Mouse (Mus musculus) Muller cell, postnatal 12 days (primary cell): ENCODE data around the gene Fam234a.
A peak's percentile ranks its signal among the peaks of the same experiment; 100 is the strongest.
"Not testable (repeated sequence)": the region's sequence is repeated elsewhere in the genome, so short reads cannot be mapped to it uniquely, and the experiment has no call there.

Source experiments
- DNase-seq: peaks from one replicate; pipeline ENCODE4 v3.0.0-alpha.2; 2015; ENCODE audit errors: inconsistent ontology term

The Fam234a gene

DNA sequence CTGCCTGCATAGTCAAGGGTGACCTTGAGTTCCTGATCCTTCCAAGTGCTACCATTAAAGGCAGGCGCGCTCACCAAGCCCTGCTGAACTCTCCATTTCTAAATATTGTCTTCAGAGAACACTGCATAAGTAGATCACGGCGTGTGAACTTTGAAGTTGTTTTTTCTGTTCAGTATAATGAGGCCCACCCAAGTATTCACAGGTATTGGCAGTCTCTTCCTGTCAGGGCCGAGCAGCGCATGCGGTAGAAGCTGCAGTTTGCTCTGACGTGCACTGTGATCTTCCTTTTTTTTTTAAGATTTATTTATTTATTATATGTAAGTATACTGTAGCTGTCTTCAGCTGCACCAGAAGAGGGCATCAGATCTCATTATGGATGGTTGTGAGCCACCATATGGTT, 9.7 kb downstream of the Fam234a start:
- DNase-seq: no peak

DNA sequence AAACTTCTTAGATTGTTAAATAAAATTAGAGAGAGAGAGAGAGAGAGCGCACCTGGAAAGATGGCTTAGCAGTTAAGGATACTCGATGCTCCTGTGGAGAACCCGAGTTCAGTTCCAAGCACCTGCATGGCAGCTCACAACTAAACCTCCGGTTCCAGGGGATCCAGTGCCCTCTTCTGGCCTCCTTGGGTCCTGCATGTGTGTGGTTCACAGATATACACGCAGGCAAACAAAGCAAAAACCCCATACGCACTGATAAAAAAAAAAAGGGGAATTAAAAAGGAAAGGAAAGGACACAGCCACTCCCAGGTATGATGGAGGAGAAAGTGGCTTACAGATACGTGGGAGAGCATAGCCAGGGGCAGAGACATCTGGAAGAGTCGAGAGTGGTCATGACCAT, 11.2 kb downstream of the Fam234a start:
- DNase-seq: no peak

DNA sequence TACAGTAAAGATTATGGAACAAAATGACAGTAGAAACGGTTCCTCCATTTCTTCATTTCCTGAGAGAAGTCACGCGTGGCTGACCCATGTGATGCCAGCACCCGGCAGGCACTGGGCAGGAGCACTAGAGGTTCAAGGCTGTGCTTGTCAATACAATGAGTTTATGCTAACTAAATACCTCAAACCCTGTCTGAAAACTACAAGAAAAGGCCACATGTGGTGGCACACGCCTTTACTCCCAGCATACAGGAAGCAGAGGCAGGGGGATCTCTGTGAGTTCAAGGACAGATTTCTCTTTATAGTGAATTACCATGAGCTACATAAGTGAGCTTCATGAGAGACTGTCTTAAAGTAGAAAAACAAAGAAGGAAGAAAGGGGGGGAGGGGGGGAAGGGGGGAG, 12.9 kb downstream of the Fam234a start:
- no peak for DNase-seq

DNA sequence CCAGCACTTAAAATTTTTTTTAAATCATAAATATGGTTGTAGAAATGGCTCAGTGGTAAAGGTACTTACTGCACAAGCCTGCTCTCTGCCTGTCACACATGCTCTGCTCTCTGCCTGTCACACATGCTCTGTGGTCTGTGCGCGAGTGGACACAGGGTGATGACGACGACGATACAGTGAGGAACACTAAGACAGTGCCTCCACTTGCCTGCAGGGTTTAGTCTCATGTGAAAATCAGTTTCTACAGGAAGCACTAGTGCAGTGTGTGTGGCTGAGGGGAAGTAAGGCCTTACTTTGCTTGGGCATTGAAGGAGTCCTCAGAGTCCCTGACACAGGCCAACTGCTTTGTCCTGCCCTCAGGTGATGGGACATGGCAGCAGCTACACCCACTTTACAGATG, 14.3 kb downstream of the Fam234a start:
- DNase-seq: no peak

DNA sequence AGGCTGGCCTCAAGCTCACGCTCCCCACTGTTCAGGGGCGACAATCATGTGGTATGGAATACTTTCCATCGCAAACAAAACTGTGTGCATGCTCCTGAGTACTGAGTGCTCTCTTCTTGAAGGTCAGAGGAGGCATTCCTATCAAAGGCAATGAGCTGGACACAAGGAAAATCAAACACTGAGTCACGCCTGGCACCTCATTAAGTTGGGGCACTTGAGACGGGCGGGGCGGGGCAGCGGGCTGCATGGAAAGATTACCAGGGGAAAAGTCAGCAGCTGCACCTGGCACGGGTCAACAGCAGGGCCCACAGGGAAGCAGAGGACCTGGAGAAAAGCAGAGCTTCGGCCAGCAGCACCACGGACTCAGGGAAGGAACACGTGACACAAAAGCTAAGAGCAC, 18.9 kb downstream of the Fam234a start:
- DNase-seq: no peak

DNA sequence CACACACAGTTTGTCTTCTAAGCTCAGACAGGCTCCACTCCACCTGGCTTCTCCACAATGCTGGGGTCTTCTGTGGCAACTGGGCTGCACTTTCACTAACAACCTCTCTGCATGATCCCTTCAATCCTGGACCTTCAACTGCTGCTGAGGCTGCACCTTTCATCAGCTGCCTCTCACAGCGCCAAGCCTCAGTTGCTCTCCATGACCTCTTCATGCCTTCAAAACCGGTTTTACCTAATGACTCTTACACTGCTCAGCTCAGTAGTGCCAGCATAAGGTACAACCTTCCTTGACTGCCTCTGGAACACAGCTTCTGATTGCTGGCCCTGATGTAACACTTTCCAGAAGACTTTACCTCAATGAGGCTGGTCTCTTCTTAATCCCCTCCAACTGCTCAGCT, 22.5 kb downstream of the Fam234a start:
- no peak for DNase-seq

DNA sequence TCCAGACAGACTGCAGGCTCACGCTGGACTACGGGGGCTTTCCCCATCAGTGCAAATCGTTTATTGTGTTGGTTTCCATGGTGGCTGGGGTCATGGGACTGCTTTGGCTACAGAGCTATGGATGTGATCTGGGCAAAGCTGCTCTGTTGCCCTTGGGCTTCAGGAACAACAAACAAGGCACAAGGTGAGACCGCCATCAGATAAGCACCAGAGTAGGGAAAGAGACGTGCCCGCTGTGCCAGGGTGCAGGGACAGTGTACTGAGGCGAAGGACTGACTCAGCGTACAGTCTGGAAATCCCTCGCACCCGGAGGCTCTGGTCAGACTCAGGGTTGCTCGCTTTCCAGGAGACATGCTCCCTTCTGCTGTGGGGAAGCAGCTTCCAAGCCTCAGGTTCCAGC, 31.4 kb downstream of the Fam234a start:
- no peak for DNase-seq

DNA sequence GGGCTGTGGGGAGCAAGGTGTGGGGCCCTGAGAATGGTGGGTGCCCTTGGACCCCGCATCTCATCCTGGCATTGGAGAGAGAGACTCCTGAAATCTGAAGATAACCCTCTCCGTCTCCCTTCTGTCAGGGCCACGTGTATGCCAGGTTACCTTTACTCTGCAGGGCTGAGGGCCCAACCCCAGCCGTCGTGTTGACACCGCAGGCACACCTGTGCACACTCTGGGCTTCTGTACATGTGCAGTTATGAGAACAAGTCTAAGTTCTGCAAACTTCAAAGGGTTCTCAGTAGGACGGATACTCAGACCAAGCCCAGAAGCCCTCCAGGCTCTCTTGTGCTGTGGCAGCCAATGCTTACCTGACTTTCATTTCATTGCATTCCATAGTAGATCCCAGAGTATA, 31.8 kb downstream of the Fam234a start:
- no peak for DNase-seq

DNA sequence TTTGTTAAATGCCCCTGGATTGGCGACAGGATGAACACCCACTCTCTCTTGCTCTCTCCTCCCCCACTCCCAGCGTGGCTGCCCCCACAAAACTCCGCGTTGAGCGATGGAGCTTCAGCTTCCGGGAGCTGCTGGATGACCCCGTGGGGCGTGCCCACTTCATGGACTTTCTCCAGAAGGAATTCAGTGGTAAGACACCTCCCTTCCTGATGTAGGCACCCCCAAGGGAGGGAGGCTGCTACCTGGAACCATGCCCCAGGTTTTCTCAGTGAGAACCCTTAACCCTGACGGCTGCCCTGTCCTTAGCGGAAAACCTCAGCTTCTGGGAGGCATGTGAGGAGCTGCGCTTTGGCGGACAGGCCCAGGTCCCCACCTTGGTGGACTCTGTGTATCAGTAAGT, 36.4 kb downstream of the Fam234a start, which contains the start of gene Arhgdig:
Gene Arhgdig, minus strand, starts transcription at position 101 of the 400 bp plus-strand sequence.
- DNase-seq: no peak

DNA sequence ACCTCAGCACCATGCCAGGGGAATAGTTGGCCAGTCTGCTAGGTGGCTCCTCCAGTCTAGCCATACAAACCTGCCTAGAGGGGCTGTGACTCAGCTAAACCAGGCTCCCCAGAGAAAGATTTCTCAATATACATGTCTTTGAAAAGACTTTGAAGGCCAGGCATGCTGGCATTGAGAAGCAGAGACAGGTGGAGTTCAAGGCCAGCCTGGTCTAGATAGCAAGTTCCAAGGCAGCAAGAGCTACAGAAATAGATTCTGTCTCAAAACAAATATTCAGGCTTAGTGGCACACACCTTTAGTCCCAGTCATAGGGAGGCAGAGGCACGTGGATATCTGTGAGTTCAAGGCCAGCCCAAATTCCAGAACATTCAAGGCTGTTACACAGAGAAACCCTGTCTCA, 37.6 kb downstream of the Fam234a start:
- no peak for DNase-seq

DNA sequence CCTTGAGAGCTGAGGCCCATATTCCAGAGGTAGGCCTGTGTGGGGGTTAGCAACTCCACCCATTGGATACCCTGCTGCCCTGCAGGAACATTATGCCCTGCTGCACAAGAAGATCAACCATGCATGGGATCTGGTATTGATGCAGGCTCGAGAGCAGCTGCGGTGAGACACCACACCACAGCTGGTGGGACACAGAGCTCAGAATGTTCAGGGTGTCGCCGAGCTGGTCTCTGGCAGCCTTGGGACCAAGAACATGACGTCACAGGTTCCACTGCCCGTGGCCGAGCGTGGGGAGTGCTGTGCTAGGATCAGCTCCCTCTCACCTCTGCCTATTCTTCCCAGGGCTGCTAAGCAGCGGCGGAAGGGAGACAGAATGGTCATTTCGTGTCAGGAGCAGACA, 39.3 kb downstream of the Fam234a start:
- DNase-seq: no peak

DNA sequence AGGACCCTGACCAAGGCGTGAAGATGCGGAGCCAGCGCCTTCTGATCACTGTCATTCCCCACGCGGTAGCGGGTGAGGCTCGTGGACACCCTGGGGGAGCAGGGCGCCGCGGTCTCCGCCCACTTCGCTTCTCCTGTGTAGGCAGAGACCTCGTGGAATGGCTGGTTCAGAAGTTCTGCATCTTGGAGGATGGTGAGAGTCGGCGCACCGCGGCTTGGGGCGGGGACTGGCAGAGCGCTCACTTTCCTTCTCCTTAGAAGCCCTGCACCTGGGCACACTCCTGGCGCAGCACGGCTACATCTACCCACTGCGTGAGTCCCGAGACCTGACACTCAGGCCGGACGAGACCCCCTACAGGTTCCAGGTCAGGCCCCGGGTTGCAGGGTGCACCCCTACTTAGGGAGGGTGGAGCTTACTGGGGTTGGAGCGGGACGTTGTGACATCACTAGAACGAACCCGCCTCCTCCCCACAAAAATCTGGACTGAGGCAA, 40.7 kb downstream of the Fam234a start:
- DNase-seq: peak; percentile 63

DNA sequence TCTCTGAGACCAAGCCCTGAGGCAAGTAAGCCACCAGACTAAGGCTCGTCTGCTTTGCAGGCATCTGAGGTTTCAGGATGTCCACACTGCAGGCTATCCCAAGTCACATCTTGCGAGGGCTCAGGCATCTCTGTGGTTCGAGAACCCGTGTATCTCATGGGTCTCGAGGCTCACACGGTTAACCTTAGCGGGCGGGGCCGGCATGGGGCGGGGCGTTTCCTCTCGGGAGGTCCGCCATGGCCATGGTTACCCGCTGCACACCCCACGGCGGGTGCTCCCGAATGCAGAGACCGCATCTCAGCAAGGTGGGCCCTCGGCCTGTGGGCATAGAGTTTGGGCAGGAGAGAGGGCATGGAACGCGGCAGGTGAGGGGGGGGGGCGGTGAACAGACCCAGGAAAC, 41.3 kb downstream of the Fam234a start, which contains the start of gene Rgs11:
Gene Rgs11, plus strand, starts transcription at position 215 of the 400 bp plus-strand sequence.
- DNase-seq: peak; percentile 27

DNA sequence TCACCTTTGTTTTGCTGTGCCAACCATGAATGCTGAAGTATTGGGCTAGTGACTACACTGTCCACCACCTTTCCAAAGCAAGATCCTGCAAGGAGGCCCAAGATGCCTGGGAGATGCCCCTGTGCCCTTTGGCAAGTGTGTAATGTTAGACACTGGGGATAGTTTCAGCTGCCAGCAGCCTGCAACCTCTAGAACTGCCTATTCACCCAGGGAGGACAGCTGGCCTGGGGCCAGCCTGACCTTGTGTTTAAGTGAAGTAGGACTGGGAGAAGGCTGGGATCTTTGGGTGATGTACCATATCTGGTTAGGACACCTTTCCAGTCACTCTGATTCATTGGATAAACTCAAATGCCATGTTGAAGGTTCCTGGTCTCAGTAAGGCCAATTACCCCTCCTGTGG, 42.0 kb downstream of the Fam234a start:
- DNase-seq: peak; percentile 7

DNA sequence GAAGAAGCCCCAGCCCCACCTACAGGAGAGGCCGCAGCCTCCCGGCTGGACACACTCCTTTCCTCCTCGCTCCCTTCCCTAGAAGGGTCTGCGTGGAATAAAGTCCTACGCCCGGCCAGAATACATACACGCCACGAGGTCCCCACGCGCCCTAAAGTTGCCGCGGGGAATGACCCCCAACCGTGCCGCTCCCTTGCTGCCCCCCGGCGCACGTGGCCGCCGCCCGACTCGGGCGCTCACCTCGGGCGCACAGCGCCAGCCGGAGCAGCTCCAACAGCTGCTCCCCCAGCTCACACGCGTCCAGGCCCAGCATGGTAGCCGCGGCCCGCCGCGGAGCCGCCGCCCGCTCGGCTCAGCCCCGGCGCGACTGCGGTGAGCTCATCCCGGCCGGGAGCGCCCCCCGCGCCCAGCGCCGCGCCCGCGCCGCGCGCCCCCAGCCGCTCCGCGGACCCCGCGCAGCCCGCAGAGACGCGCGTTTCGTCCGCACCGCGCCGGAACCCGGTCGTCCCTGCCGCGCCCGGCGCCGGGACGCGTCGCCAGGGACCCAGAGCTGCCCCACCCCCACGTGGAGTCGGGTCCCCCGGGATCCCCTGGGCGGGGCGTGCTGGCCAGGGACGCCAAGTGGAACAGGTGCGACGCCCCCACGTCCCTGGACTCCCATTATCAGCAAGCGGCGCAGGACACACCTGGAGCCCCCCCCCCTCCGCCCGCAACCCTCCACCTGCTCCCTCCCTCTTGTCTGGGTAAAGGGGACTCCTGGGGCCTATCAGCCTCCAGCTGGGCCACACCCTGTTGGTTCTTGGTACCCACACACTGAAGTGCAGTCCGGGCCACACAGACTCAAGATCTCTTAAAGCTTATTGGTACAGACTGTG, 43.0 kb downstream of the Fam234a start:
- DNase-seq: peak; percentile 39

DNA sequence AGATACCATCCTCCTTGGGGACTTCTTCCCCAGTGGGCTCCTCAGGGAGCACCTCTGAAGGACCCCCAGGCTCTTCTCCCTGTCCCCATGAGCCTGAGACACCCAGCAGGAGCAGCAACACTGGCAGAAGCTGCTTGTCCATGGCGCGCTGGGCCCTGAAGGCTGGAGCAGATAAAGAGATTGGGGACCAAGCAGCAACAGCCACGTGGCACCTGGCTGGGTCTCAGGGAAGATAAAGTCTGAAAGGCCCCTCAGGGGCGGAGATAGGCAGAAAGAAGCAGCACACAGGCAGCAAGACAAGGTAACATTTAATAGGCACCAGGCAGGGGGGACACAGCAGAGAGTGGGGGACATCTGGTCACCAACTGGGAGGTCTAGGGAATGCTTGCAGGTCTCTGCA, 45.1 kb downstream of the Fam234a start, which contains the start of gene Pdia2:
Gene Pdia2, minus strand, starts transcription at position 196 of the 400 bp plus-strand sequence.
- DNase-seq: no peak

DNA sequence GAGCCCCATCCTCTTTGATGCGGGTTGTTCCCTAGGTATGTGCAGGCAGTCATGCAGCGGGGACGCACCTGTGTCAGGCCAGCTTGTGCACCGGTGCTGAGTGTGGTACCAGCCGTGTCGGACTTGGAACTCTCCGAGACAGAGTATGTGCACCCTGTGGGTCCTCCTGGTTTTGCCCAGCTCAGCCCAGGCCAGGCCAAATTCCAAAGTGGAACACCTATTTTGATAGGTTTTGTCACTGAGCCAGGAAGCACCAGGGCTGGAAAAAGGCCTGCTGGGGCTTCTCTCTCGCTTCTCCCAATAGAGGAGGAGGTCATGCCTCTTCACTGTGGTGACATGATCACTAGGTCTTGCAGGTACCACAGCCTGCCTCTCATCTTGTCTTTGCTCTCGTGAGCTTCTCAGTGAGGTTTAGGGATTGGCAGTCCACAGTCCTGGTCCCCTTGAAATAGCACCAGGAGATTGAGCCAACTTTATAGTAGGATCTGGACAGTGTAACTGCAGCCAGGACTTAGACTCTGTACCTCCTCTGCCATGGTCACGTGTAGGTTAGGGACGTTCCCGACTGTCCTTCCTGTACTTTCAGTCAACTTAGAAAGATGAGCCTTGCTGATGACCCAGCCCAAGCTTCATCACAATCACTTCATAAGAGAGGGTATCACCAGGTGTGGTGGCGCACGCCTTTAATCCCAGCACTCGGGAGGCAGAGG, 51.4 kb downstream of the Fam234a start:
- DNase-seq: no peak

DNA sequence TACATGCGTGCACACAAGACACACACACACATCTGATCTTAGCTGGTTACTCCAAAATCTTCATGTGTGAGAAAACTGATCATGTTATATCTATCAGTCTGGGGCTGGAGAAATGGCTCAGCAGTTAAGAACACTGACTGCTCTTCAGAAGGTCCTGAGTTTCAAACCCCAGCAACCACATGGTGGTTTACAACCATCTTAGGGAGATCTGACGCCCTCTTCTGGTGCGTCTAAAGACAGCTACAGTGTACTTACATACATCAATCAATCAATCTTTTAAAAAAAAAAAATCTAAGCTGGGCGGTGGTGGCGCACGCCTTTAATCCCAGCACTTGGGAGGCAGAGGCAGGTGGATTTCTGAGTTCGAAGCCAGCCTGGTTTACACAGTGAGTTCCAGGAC, 52.6 kb downstream of the Fam234a start:
- not testable (repeated sequence) for DNase-seq

DNA sequence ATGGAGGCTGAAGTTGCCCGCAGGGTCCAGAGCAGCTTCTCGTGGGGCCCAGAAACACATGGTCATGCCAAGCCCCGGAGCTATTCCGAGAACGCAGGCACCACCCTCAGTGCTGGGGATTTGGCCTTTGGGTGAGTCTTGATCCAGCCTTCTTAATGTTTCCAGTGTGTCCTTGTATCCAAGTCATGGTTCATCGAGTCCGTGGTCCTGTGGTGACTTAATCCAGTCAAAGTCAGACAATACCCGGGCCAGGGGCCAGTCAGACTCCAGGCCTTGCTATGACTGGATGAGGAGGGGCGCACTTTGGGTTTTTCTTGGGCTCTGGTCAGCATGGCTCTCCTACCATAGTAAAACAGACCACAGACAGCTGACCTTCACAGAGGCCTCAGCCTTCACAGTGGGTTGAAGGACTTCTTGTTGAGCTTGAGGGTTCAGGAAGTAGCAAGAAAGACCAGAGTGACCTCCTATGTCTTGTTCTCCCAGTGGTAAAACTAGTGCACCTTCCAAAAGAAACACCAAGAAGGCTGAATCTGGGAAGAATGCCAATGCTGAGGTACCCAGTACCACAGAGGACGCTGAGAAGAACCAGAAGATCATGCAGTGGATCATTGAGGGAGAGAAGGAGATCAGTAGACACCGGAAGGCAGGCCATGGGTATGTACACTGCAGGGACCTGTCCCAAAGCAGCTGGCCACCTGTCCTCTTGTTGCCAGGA, 55.8 kb downstream of the Fam234a start:
- DNase-seq: no peak

DNA sequence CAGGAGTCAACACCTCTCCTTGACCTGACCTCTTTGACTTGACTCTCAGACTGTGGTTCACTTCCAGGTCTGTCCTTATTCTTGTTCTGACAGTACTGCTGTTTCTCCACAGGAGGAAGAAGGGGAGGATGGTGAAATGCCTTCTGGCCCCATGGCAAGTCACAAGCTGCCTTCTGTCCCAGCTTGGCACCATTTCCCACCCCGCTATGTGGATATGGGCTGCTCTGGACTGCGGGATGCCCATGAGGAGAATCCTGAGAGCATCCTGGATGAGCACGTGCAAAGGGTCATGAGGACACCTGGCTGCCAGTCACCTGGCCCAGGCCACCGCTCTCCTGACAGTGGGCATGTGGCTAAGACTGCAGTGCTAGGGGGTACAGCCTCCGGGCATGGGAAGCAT, 56.5 kb downstream of the Fam234a start:
- no peak for DNase-seq

DNA sequence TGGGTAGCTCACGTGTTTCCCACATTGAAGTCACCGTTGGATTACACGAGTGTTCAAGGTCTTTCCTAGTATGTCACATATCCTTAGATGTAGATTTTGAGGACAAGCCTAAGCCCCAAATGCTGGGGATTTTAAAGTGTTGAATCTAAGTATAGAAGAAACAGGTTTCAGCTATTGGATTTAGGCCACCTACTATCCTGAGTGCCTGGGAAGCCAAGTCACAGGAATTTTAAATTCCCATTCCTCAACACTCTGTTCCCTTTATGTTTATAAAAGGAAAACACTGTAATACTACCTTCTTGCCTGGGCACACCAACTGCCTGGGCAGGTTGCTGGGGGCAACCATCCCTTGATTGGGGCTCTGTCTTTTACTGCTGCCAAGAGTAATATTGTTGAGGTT, 62.9 kb downstream of the Fam234a start:
- DNase-seq: no peak

DNA sequence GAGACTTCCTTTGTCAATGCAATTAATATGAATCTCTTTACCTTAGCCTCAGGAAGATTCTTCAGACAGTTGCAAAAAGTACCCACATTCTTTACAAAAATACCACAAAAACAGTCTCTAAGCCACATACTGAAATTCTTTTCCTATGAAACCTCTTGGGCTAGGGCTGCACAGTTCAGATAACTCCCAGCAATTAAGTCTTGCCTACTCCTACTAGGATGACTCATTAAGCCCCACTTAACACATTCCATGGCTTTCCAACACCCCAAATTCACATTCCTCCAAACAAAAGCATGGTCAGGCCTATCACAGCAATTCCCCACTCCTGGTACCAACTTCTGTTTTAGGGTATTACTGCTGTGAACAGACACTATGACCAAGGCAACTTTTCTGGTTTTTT, 65.4 kb downstream of the Fam234a start:
- peak; percentile 88 for DNase-seq
